Mouse (Mus musculus): ENCODE measurements around the gene Mup19. TPM values are rescaled to one million over a fixed set of nuclear protein-coding genes. Genes with fewer than 3 reads are reported as not detected.

Mup19 gene
- 2.8 TPM for polyA plus RNA-seq (2014; fragmentation: Illumina TruSeq; extraction: RNeasy Lipid Tissue Mini Kit (QIAGEN cat#74804); ENCODE audit: low read depth, low replicate concordance)

DNA sequence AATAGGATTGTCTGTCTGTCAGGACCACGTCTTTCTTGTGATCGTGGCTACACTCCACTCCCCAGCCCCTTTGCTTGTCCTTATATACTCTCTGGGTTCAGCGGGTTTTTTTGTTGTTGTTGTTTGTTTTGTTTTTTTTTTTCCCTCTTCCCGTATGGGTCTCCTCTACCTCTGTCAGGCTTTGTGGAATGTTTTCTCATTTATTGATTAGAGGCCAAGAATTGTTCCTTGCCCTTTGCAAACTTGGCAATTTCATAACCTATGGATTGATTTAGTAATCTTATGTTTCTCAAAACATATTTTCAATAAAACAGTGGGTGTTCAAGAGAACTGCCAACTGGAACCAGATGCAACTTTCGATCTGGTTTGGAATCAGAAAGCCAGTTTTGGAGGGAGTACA is at the start of gene Mup19:
Gene Mup19, minus strand, starts transcription at position 101 of the 400 bp plus-strand sequence.

Other genes starting within 250 kb of the Mup19 start
- not detected for gene Mup17, start 186.4 kb downstream of the Mup19 start, polyA plus RNA-seq (2014; fragmentation: Illumina TruSeq; extraction: RNeasy Lipid Tissue Mini Kit (QIAGEN cat#74804); ENCODE audit: low read depth, low replicate concordance)
- not detected for gene Mup18, start 108.1 kb downstream of the Mup19 start, polyA plus RNA-seq (2014; fragmentation: Illumina TruSeq; extraction: RNeasy Lipid Tissue Mini Kit (QIAGEN cat#74804); ENCODE audit: low read depth, low replicate concordance)
- not detected for gene Mup5, start 53.0 kb upstream of the Mup19 start, polyA plus RNA-seq (2014; fragmentation: Illumina TruSeq; extraction: RNeasy Lipid Tissue Mini Kit (QIAGEN cat#74804); ENCODE audit: low read depth, low replicate concordance)